Mouse (Mus musculus) gastrocnemius, postnatal 10 days (tissue): Measurements from ENCODE around the gene Lemd2. TPM values are rescaled to one million over a fixed set of nuclear protein-coding genes. Genes with fewer than 3 reads are reported as not detected.
A peak's percentile ranks its signal among the peaks of the same experiment; 100 is the strongest.

Experiments used
- DNase-seq: peaks from one replicate; pipeline ENCODE4 v3.0.0; 2021; ENCODE audit warnings: mixed read lengths
- total RNA-seq, 2 experiments: library from RNA; stranded (reverse); gene quantifications; 2 replicates each; pipeline ENCODE4 v1.2.3; 2021

The Lemd2 gene
- total RNA-seq, 2 experiments from 2014 or later, result 23.2 to 30.1 TPM

GRCm38 (mm10) chr17:27188883-27189282 is 15.4 kb downstream of the Lemd2 start:
- DNase-seq, result no peak

- DNase-seq, result no peak
Observed at GRCm38 (mm10) chr17:27187059-27187458, 17.2 kb downstream of the Lemd2 start.

DNA sequence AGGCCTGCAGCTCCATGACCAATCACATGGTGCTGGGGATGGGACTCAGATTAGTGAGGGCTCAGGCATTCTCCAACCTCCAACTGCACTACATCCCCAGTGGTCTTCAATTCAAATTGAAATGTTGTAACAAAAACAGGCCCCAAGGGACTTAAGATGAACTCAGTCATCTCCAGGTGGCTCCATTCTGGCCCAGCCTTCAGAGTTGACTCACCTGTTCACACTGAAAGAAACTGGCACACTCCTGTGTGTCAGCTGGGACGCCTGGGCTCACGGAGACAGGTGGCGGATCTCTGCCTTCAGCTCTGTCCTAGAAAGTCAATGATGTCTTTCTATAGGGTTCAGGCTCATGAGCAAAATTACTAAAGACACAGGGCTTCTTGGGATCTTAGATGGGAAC is 18.2 kb downstream of the Lemd2 start:
- no peak for DNase-seq

- DNase-seq, result no peak
Observed at GRCm38 (mm10) chr17:27183667-27184292, 20.5 kb downstream of the Lemd2 start.

GRCm38 (mm10) chr17:27182401-27182800 is 21.9 kb downstream of the Lemd2 start:
- no peak for DNase-seq

DNA sequence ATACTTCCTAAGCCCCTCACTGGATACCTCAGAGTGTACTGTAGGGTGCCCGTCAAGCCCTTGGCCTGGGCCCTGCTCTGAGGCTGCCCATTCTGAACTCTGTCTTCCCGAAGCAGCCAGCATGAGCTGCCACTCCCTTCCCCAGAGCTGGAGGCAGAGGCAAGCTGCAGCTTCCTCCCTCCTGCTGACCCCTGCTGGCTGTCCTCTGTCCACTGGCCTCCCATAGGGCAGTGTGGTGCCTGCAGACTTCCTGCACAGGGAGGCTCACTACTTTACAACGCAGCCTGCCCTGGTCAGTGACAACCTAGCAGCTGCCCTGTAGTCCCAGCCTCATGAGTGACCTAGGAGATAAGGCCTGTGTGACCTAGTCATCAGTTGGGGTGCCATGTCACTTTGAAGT is 22.6 kb downstream of the Lemd2 start:
- peak; percentile 59 for DNase-seq

GRCm38 (mm10) chr17:27179681-27180280 is 24.5 kb downstream of the Lemd2 start:
- DNase-seq, result no peak

DNA sequence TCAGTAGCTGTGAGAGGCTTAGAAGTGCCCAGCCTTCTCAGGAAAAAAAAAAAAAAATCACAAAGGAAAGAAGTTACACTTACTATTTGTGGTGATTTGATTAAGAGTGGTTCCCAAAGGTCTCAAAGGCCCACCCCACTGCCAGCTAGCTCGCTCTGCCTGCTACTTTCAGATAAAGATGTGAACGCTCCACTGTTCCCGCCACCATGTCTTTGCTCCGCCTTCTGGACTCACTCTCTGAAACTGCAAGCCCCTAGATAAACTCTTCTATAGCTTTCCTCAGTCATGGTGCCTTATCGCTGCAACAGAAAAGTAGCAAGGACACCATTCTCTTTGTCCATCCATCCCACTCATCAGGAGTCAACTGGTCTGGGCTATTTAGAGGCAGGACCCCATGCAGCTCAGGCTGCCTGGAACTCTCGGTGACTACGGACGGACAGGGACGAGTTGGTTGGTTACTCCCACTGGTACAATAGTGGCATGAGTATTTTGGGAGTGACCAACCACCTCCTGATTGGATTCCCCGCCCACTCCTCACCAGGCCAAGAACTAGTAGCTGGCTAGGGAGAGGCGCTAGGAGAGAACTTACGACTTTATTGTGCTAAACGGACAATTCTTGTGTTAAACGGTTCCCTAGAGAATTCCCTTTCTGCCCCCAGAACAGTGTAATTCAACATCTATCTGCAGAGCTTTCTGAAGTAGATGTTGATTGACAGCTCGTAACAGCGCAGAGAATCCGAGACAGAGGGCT is 25.7 kb downstream of the Lemd2 start:
- DNase-seq, result no peak

- no peak for DNase-seq
Observed at GRCm38 (mm10) chr17:27178019-27178418, 26.2 kb downstream of the Lemd2 start.

- no peak for DNase-seq
Observed at GRCm38 (mm10) chr17:27176754-27177153, 27.5 kb downstream of the Lemd2 start.

- DNase-seq, result no peak
Observed at GRCm38 (mm10) chr17:27176287-27176686, 28.0 kb downstream of the Lemd2 start.

GRCm38 (mm10) chr17:27175196-27175874 is 28.9 kb downstream of the Lemd2 start:
- DNase-seq, result no peak

DNA sequence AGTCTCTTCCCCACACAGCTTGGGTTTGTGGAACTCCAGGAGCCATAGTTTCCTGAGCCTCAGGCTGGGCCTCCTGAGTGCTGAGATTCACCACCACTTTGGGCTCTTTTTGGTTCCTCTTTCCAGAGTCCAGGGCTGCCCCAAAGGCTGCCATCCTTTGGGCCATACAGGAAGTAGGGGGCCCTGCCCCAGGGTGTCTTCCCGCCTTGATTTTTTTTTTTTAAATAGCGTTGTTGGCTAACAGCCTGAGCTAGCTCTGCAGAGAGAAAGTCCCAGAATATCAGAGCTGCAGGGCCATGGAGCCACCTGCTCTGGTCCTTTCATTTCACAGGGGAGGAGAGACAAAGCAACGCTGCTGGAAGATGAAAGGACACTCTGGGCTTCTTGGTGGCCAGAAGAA is 30.6 kb downstream of the Lemd2 start:
- no peak for DNase-seq

GRCm38 (mm10) chr17:27172459-27172858 is 31.8 kb downstream of the Lemd2 start:
- no peak for DNase-seq

DNA sequence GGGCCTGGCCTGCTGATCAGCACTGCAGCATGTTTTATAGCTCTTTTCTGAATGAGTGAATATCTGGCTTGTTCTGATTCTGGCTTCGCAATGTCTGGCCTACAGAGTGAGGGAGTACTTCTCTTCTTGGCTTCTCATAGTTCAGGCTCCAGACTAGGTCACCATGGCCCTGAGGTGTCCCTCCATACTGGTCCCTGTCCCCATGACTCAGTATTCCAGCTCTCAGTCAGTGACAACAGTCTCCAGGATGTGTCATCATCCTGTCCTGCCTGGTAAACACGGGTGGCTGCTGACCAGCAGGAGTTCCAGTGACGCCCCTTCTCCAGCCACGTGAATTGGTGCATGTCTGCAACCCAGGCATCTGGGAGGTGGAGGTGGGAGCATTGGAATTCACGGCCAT is 33.1 kb downstream of the Lemd2 start:
- DNase-seq, result no peak

- DNase-seq, result no peak
Observed at GRCm38 (mm10) chr17:27169952-27170695, 34.1 kb downstream of the Lemd2 start.

- no peak for DNase-seq
Observed at GRCm38 (mm10) chr17:27168569-27168968, 35.7 kb downstream of the Lemd2 start.

DNA sequence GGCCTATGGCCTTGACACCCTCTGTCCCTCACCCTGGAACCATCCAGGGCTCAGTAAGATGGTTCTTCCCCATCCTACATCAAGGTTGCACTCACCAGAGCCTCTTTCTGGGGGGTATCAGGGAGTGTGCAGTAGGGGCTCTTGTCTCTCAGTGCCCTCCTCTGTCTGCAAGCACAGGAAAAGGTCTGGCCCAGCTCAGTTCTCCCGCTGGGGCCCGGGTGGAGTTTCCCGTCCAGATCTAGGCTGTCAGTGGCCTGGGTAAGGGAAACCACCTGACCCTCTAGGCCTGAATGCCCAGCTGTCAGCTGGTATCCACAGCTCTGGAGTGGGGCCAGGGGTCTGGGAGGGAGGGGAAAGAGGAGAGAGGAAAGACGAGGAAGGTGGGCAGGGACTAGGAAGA is 36.7 kb downstream of the Lemd2 start, which contains the start of gene Ip6k3:
TSS of gene Ip6k3 (minus strand) at position 251 of the 400 bp plus-strand sequence.
- DNase-seq, result peak; percentile 77

- no peak for DNase-seq
Observed at GRCm38 (mm10) chr17:27166901-27167300, 37.4 kb downstream of the Lemd2 start.

GRCm38 (mm10) chr17:27165054-27165773 is 39.1 kb downstream of the Lemd2 start:
- peak; percentile 57 for DNase-seq

- peak; percentile 73 for DNase-seq
Observed at GRCm38 (mm10) chr17:27160905-27161304, 43.4 kb downstream of the Lemd2 start.
